Mouse (Mus musculus): ENCODE data around the gene Prg2. TPM values are rescaled to one million over a fixed set of nuclear protein-coding genes. Genes with fewer than 3 reads are reported as not detected.

The Prg2 gene
- total RNA-seq, 2 experiments from 2014 or later, result not detected

DNA sequence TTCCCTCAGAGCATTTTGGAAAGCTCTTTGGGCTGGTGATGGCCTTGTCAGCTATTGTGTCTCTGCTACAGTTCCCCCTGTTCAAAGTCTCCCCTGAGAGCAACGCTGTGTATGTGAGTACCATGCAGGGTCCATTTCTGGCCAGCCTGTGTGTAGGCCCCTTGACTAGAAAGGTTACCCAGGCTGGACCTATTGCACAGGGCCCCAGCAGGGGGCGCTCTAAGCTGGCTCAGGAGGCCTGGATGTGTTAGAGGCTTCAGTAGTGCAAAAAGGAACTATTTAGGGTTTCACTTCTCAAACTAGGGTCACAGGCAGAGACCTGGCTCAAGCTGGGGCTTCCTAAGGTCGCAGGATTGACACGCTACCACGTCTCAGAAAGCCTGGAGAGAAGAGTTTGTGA is 24.0 kb upstream of the Prg2 start:
- DNase-seq (ENCODE audit: extremely low spot score in 1 of 2, low spot score in 2 of 2), result peak in 1 of 2 experiments; percentile 51
- intact Hi-C loops (cut with DNase I), result loop anchor here (5.0 kb wide), 1 partner anchor 51 kb away; no protein-coding TSS in a partner anchor

- intact Hi-C loops (cut with DNase I), result loop anchor here (5.0 kb wide), 1 partner anchor 49 kb away; no protein-coding TSS in a partner anchor
- DNase-seq (ENCODE audit: extremely low spot score in 1 of 2, low spot score in 2 of 2), result no peak
Measured at GRCm38 (mm10) chr2:84958588-84959264, 21.5 kb upstream of the Prg2 start.

DNA sequence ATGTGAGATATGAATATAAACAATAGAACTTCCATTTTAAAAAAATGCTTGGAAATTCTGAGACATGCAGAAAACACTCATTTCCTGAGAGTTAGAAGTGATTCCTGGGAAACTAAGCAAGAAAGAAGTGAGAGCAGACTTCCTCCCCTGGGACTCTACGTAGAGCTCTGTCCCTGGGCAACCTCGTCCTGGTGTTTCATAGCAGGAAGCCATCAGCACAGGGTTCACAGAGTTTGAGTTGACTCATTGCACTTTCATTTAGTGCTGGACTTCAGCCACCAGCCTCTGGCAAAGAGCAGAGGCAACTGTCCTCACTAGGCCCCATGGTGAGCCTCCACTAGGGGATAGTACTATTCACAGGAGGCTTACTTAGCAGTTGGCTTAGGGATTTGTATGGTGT is 19.0 kb upstream of the Prg2 start:
- peak in 1 of 2 experiments; percentile 36 for DNase-seq (ENCODE audit: extremely low spot score in 1 of 2, low spot score in 2 of 2)
- intact Hi-C loops (cut with DNase I), result no loop called here

DNA sequence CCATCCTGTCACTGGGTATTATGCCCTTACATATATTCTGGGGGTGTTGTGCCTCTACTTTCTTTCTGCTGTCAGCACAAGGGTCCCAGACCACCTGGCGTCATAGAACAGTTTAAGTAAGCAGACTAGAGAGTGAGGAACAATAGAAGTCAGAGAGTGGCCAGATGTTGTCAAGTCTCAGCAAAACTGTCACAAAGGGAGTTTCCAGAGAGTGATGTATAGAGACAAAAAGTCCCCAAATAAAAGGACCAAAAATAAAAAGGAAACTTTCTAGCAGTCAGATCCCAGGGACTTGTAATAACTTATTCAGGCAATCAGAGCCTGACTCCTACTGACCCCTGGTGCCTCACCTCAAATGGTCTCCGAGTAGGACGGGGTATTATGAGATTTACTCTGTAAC is 18.4 kb upstream of the Prg2 start:
- intact Hi-C loops (cut with DNase I), result no loop called here
- DNase-seq (ENCODE audit: extremely low spot score in 1 of 2, low spot score in 2 of 2), result no peak

DNA sequence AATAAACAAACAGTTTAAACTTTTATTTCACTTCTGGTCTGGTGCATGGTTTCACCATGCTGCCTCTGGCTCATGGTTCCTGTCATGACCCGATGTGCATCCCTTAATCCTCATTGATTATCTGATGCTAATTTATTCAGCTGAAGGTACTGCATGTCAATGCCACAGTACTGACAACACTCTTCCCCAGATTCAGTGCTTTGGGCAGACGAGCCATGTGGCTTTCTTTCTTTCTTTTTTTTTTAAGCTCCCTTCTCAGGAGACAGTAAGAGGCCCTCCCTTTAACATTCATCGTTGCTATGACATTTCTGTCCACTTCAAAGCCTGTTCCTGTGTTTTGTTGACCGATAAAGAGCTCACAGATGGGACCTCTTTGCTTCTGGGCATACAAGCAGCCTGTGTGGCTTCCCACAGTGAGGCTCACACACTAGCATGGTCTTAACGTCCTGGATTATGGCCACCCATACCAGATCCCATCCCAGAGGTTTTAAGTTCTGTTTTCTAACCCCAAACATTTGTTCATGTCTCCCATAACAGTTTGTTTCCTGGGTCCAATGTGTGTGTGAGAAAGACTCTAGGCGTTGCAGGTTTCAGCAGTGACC is 17.3 kb upstream of the Prg2 start:
- intact Hi-C loops (cut with DNase I), result no loop called here
- DNase-seq (ENCODE audit: extremely low spot score in 1 of 2, low spot score in 2 of 2), result no peak

GRCm38 (mm10) chr2:84964111-84964801 is 16.0 kb upstream of the Prg2 start:
- intact Hi-C loops (cut with DNase I), result no loop called here
- DNase-seq (ENCODE audit: extremely low spot score in 1 of 2, low spot score in 2 of 2), result no peak

- intact Hi-C loops (cut with DNase I), result no loop called here
- no peak for DNase-seq (ENCODE audit: extremely low spot score in 1 of 2, low spot score in 2 of 2)
Measured at GRCm38 (mm10) chr2:84967318-84967991, 12.8 kb upstream of the Prg2 start.

DNA sequence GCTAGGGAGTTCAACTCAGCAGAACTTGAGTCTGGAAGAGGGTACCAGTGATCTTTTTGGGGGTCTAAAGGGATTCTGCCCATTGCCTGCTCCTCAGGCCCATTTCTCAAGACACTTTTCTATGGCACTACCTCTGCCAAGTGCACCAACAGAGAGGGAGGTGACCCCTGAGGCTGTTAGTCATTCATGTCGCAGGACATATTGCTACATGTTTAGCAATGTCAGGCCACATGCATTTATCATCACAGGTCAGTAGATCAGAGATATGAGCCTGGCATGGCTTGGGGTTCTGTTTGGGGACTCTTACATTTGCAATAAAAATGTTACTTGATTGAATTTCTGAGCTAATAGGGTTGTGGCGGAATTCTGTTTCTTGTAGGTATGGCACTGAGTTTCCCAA is 4.7 kb upstream of the Prg2 start:
- intact Hi-C loops (cut with DNase I), result no loop called here
- no peak for DNase-seq (ENCODE audit: extremely low spot score in 1 of 2, low spot score in 2 of 2)

DNA sequence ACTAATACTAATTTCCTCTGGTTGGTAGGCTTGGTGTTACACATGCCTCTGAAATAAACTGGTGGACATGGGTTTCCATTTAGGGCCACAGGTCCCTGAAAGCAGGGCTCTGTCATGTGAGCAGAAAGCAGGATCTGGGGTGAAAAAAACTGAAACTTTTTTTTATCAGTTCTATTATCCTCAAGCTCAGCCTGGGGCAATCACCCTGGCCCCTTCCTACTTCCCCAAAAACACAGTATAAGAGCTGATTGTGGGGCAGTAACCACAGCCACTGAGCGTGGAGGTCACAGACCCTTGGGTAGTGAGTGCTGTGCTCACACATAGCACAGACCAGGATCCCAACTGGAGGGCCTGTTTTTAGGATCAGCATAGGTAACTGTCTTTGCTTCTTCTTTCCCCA is 7.7 kb downstream of the Prg2 start, which contains the start of gene Prg3:
Gene Prg3, plus strand, starts transcription at position 286 of the 400 bp plus-strand sequence.
- intact Hi-C loops (cut with DNase I), result no loop called here
- DNase-seq (ENCODE audit: extremely low spot score in 1 of 2, low spot score in 2 of 2), result no peak

DNA sequence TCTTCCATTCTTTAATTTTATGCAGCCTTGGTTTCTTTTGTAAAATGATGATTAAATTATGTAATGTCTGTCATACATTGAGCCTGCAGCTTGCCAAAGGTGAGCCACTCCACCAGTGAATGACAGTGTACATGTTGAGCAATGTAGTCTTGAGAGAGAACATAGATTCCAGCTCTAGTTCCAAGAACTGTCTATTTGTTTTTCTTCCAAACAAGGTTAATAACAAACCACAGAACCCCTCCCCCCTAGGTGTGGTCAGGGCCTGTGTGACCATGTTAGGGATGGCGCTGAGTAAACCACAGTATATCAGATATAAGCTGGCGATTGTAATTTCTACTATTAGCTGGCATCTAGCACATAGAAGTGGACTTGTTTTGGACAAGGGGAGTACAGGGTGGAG is 16.1 kb downstream of the Prg2 start:
- DNase-seq (ENCODE audit: extremely low spot score in 1 of 2, low spot score in 2 of 2), result no peak
- intact Hi-C loops (cut with DNase I), result no loop called here

DNA sequence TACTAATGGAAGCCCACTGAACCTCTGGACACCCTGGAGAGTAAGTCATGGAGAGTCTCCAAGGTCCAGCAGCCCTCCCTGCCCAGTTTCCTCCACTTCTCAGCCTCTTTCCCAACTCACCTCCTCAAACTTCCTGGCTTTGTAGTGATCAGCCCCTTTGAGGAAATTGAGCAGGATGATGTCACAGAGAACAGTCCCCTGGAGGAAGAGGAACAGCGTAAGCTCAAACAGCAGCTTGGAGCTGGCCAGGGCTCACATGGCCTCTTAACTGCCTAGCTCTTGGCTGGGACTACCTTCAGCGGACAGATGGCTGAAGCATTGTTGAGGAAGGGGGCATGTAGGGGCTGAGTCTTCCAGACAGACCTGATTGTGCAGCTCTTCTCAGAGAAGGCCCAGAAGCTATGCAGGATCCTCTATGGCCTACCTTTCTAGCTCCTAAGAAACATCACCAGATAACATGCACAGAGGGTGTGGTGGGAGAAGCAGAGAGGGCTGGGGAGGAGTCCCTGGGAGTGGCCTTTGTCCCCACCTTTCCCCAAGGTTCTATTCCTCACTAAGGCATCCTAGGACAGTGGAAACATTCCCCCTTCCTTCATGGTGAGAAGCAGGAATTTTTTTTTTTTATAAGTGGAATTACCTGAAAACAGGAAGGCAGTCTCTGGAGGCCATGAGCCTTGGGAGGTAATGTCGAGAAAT is 19.4 kb downstream of the Prg2 start:
- no peak for DNase-seq (ENCODE audit: extremely low spot score in 1 of 2, low spot score in 2 of 2)
- intact Hi-C loops (cut with DNase I), result no loop called here

- intact Hi-C loops (cut with DNase I), result no loop called here
- DNase-seq (ENCODE audit: extremely low spot score in 1 of 2, low spot score in 2 of 2), result peak in 1 of 2 experiments; percentile 52
Measured at GRCm38 (mm10) chr2:85001497-85001896, 21.2 kb downstream of the Prg2 start.

DNA sequence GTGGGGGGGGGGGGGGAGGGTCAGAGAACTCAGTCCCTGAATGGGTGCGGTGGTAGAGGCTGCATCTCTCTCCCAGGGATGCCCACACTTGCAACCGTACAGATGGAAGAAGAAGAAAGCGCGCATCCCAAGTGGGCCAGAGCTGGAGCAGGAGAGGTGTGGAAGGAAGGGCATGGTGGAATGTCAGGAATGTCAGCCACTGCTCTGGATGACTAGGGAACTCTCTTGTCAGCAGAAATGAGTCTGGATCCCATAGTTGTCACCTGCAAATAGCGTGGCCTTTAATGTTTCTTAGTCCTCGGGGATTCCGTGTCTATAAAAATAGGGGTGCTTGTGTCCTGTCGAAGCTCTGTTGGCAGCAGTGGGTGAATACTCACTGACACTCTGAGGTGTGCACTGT is 22.3 kb downstream of the Prg2 start:
- intact Hi-C loops (cut with DNase I), result no loop called here

DNA sequence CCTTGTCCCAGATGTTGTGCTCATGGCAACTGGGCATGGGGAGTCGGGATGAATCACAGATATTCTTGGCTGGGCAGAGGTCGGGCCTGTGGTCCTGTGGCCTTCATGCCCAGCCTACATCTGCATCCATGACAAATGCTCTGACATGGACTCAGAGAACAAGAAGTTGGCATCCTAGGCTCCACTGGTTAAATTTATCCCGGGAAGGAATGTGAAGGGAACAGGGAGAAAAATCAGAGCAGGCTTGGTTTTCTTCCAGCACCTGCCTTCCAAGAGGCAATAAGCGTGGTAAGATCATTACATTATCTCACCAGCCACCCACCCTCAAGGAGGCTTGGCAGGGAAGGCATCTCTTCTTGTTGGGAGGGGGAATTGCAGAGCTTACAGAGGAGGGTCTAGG is 24.1 kb downstream of the Prg2 start:
- DNase-seq (ENCODE audit: extremely low spot score in 1 of 2, low spot score in 2 of 2), result peak in 1 of 2 experiments; percentile 36
- intact Hi-C loops (cut with DNase I), result no loop called here

More for the DNA sequence above, 22.3 kb downstream of the Prg2 start:
- no peak for DNase-seq (ENCODE audit: extremely low spot score in 1 of 2, low spot score in 2 of 2)

GRCm38 (mm10) chr2:85006600-85006999 is 26.3 kb downstream of the Prg2 start:
- DNase-seq (ENCODE audit: extremely low spot score in 1 of 2, low spot score in 2 of 2), result no peak
- intact Hi-C loops (cut with DNase I), result loop anchor here (5.0 kb wide), 2 partner anchors 49 to 114 kb away; no protein-coding TSS in a partner anchor

GRCm38 (mm10) chr2:85007729-85008128 is 27.5 kb downstream of the Prg2 start:
- intact Hi-C loops (cut with DNase I), result loop anchor here (5.0 kb wide), 2 partner anchors 50 to 115 kb away; no protein-coding TSS in a partner anchor
- DNase-seq (ENCODE audit: extremely low spot score in 1 of 2, low spot score in 2 of 2), result no peak

GRCm38 (mm10) chr2:85009212-85009611 is 29.0 kb downstream of the Prg2 start:
- no peak for DNase-seq (ENCODE audit: extremely low spot score in 1 of 2, low spot score in 2 of 2)
- intact Hi-C loops (cut with DNase I), result loop anchor here (5.0 kb wide), 2 partner anchors 52 to 117 kb away; no protein-coding TSS in a partner anchor

DNA sequence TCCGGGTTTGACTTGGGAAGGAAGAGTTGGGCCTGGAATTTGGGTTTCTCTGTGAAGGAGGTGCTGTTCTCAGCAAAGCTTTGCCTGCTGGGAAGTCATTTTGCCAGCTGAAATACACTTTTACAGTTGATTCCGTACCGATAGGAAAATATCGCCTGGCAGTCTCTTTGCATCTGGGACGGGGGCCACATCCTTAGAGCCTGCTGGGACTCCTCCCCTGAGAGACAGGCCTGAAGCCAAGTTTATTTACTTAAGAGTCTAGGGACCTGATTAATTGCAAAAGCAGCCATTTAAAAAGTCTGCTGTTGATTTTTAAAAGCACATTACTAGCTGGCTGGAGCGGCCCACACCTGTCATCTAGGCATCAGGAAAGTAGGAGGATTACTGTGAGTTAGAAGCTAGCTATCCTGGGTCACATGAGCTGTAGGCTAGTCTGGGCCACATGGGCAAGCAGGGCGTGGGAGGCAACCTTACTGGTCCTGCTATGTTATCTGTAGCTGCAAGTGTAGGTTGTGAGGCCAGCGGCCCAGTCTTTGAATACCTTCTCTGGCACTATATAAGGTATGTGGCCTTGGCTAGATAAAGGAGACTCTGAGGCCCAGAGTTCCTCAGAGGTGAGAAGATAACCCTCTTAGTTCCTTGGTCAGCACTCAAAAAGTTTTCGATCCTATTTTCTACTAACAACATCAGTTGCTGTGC is 31.8 kb downstream of the Prg2 start:
- intact Hi-C loops (cut with DNase I), result no loop called here
- DNase-seq (ENCODE audit: extremely low spot score in 1 of 2, low spot score in 2 of 2), result no peak

All from left cerebral cortex, postnatal 10 days (tissue).